In genomic region chr2:93352915-93353685, GRCm38 (mm10) we compare ENCODE assay signal across 11 mouse cellular contexts. TPM values are rescaled to one million over a fixed set of nuclear protein-coding genes. Genes with fewer than 3 reads are reported as not detected.
DNase-seq lines count a peak whose midpoint lies in the region; ATAC-seq and TF ChIP-seq lines count a peak whose summit lies in the region.
"Had no signal": no experiment of that assay in that cellular context is flagged by ENCODE, and none has a peak within 500 bp of the region (broad histone marks: within the 10 kb centered on the region; RNA-seq: fewer than 3 reads in every experiment).

No protein-coding gene starts in this region.

- no peaks in the 10 kb centered on the region for H3K9me3 ChIP-seq in heart, embryonic 16.5 days (replicated peaks; ENCODE audit: control insufficient read depth, low read length)
- H3K9me3 ChIP-seq in lung, postnatal 0 days (ENCODE audit: low read length): no peaks in the 10 kb centered on the region
- H3K9me3 ChIP-seq in liver, embryonic 14.5 days (ENCODE audit: control insufficient read depth, low read length): no peaks in the 10 kb centered on the region
- H3K9me3 ChIP-seq: limb, embryonic 15.5 days had no signal

- no peak for DNase-seq in heart, adult 18-20 months
- DNase-seq in lung, postnatal 0 days (ENCODE audit: low spot score): no peak
- no peak for DNase-seq in lung, postnatal 36 days
- no peak for DNase-seq in liver, embryonic 14.5 days (ENCODE audit: low read depth in 3 of 3, low spot score in 3 of 3)
- DNase-seq in adrenal gland, adult 8-10 months: no peak
- DNase-seq: adrenal gland, postnatal 10 days; gastrocnemius, adult 2 months had no signal

- 61% methylated on average over 8 of the region's 8 CpGs for WGBS in heart, embryonic 16.5 days
- 55% methylated on average over 8 of the region's 8 CpGs for WGBS in lung, postnatal 0 days
- 24% methylated on average over 8 of the region's 8 CpGs for WGBS in liver, embryonic 14.5 days (ENCODE audit: insufficient replicate concordance)

- H3K9ac ChIP-seq in heart, embryonic 16.5 days (ENCODE audit: low read length): no peak overlapping the region
- no peak overlapping the region for H3K9ac ChIP-seq in lung, postnatal 0 days (replicated peaks; ENCODE audit: low read depth)
- H3K9ac ChIP-seq in liver, embryonic 14.5 days (replicated peaks): peak overlapping the region; percentile 72
- H3K9ac ChIP-seq: hindbrain, embryonic 14.5 days; limb, embryonic 15.5 days had no signal

- TF ChIP-seq CTCF in lung, postnatal 0 days (IDR thresholded peaks at IDR 0.05): no peak
- TF ChIP-seq CTCF in liver, embryonic 14.5 days (IDR thresholded peaks at IDR 0.05; ENCODE audit: low read depth): no peak

- ATAC-seq in heart, embryonic 16.5 days (replicated peaks; ENCODE audit: extremely low read depth, insufficient read depth, low FRiP score): no peak
- peak; percentile 29; the same call in 1 of the 2 replicates for ATAC-seq in lung, postnatal 0 days
- peak; percentile 15 for ATAC-seq in common myeloid progenitor, adult 5-6 weeks (replicated peaks; ENCODE audit: low read depth, poor library complexity, severe bottlenecking)
- peak; percentile 50; the same call in 1 of the 2 replicates for ATAC-seq in liver, embryonic 14.5 days (ENCODE audit: insufficient read depth)

- no peaks in the 10 kb centered on the region for H3K4me1 ChIP-seq in heart, embryonic 16.5 days (ENCODE audit: control insufficient read depth, insufficient read depth, low read length)
- H3K4me1 ChIP-seq in lung, postnatal 0 days (ENCODE audit: insufficient read depth, low read depth, low read length): no peaks in the 10 kb centered on the region
- H3K4me1 ChIP-seq in liver, embryonic 14.5 days (replicated peaks; ENCODE audit: control insufficient read depth in 2 of 2, insufficient read depth in 2 of 2, low read length in 1 of 2): peaks cover 34 to 56% of the 10 kb centered on the region in 2 experiments
- H3K4me1 ChIP-seq: limb, embryonic 15.5 days had no signal

- no peak overlapping the region for H3K4me3 ChIP-seq in heart, embryonic 16.5 days (ENCODE audit: low read length)
- H3K4me3 ChIP-seq in lung, postnatal 0 days (ENCODE audit: low read depth, low read length): no peak overlapping the region
- peak overlapping the region; percentile 47 to 55 for H3K4me3 ChIP-seq in liver, embryonic 14.5 days (ENCODE audit: insufficient read depth in 1 of 2, low read depth in 2 of 2, low read length in 2 of 2)
- H3K4me3 ChIP-seq: gastrocnemius, adult 2 months; limb, embryonic 15.5 days had no signal

- no peak overlapping the region for H3K4me2 ChIP-seq in heart, embryonic 16.5 days (ENCODE audit: low read depth, low read length)
- H3K4me2 ChIP-seq in lung, postnatal 0 days (replicated peaks; ENCODE audit: low read depth, low read length): no peak overlapping the region
- H3K4me2 ChIP-seq in liver, embryonic 14.5 days (ENCODE audit: low read depth): peak overlapping the region; percentile 77
- H3K4me2 ChIP-seq: hindbrain, embryonic 14.5 days; limb, embryonic 15.5 days had no signal

- no peaks in the 10 kb centered on the region for H3K36me3 ChIP-seq in heart, embryonic 16.5 days (ENCODE audit: control insufficient read depth, insufficient read depth)
- no peaks in the 10 kb centered on the region for H3K36me3 ChIP-seq in lung, postnatal 0 days (ENCODE audit: insufficient read depth, low read length)
- no peaks in the 10 kb centered on the region for H3K36me3 ChIP-seq in liver, embryonic 14.5 days (replicated peaks; ENCODE audit: control insufficient read depth, insufficient read depth, low read depth)
- H3K36me3 ChIP-seq: limb, embryonic 15.5 days had no signal

- no peak for TF ChIP-seq EP300 in lung, postnatal 0 days (IDR thresholded peaks at IDR 0.05)
- TF ChIP-seq EP300 in liver, embryonic 14.5 days (IDR thresholded peaks at IDR 0.05; ENCODE audit: low read depth): no peak

- H3K27ac ChIP-seq in heart, embryonic 16.5 days (ENCODE audit: low read length): peak overlapping the region; percentile 65
- H3K27ac ChIP-seq in lung, postnatal 0 days (ENCODE audit: low read length): peak overlapping the region; percentile 43
- H3K27ac ChIP-seq in liver, embryonic 14.5 days: peak overlapping the region; percentile 63
- H3K27ac ChIP-seq: gastrocnemius, adult 2 months; hindbrain, embryonic 14.5 days; limb, embryonic 15.5 days had no signal

- H3K27me3 ChIP-seq in heart, embryonic 16.5 days (ENCODE audit: control insufficient read depth, insufficient read depth, low read length): no peaks in the 10 kb centered on the region
- H3K27me3 ChIP-seq in lung, postnatal 0 days (replicated peaks; ENCODE audit: insufficient read depth, low read length): no peaks in the 10 kb centered on the region
- no peaks in the 10 kb centered on the region for H3K27me3 ChIP-seq in liver, embryonic 14.5 days (ENCODE audit: control insufficient read depth, insufficient read depth, low read length)
- H3K27me3 ChIP-seq: limb, embryonic 15.5 days had no signal

RNA-seq across cellular contexts. Expression of gene Tspan18, which starts 18.8 kb away (rescaled TPM):
- polyA plus RNA-seq in heart, embryonic 16.5 days (2015; fragmentation: Nextera tagmentation; extraction: Ambion mirVana): 28.5 and 33.9 TPM in 2 replicates
- total RNA-seq in heart, adult 18-20 months (2021): 10 to 100 TPM; 11.7 to 13.3 TPM
- polyA plus RNA-seq in lung, postnatal 0 days (2015; fragmentation: Nextera tagmentation; extraction: Ambion mirVana): 36.4 and 39.9 TPM in 2 replicates
- 0.24 and 1.1 TPM in 2 replicates for total RNA-seq in common myeloid progenitor, adult 5-6 weeks (2017)
- 2.2 and 2.5 TPM in 2 replicates for polyA plus RNA-seq in liver, embryonic 14.5 days (2012; rRNA removed)
- 2.3 and 3.9 TPM in 2 replicates for polyA plus RNA-seq in liver, embryonic 14.5 days (2014; fragmentation: Nextera tagmentation; extraction: Ambion mirVana)
- total RNA-seq in adrenal gland, adult 8-10 months (2022): 10 to 100 TPM; 39.5 to 48.5 (median 45.8) TPM

Comparison
In these comparisons a context has a peak if more than half of its experiments do, and no peak if none do; other contexts are left out.
1. H3K4me3 ChIP-seq: peak in liver, embryonic 14.5 days (2 of 2); none in heart, embryonic 16.5 days (single experiment) and lung, postnatal 0 days (single experiment).
2. Peak in every context shown above with its lines, with median percentiles within 50 percentile points of each other: H3K27ac ChIP-seq.